Mouse (Mus musculus): Measurements from ENCODE around the gene Dcst1.

The Dcst1 gene

GRCm38 (mm10) chr3:89388134-89388881, 23.3 kb upstream of the Dcst1 start:
- in situ Hi-C loops (cut with MboI): no loop called here

- in situ Hi-C loops (cut with MboI): no loop called here
Observed at GRCm38 (mm10) chr3:89387632-89388031, 22.6 kb upstream of the Dcst1 start.

- in situ Hi-C loops (cut with MboI): no loop called here
Observed at GRCm38 (mm10) chr3:89386438-89387420, 21.7 kb upstream of the Dcst1 start.

GRCm38 (mm10) chr3:89385451-89385850, 20.4 kb upstream of the Dcst1 start:
- in situ Hi-C loops (cut with MboI): no loop called here

- in situ Hi-C loops (cut with MboI): no loop called here
Observed at GRCm38 (mm10) chr3:89384331-89385076, 19.5 kb upstream of the Dcst1 start.

- in situ Hi-C loops (cut with MboI): no loop called here
Observed at GRCm38 (mm10) chr3:89383651-89384255, 18.7 kb upstream of the Dcst1 start.

- in situ Hi-C loops (cut with MboI): no loop called here
Observed at GRCm38 (mm10) chr3:89382950-89383349, 17.9 kb upstream of the Dcst1 start.

GRCm38 (mm10) chr3:89382033-89382882, 17.2 kb upstream of the Dcst1 start:
- in situ Hi-C loops (cut with MboI): no loop called here

- in situ Hi-C loops (cut with MboI): no loop called here
Observed at GRCm38 (mm10) chr3:89381233-89381632, 16.2 kb upstream of the Dcst1 start.

GRCm38 (mm10) chr3:89380711-89381110, 15.7 kb upstream of the Dcst1 start:
- in situ Hi-C loops (cut with MboI): no loop called here

GRCm38 (mm10) chr3:89380291-89380690, 15.2 kb upstream of the Dcst1 start:
- in situ Hi-C loops (cut with MboI): no loop called here

- in situ Hi-C loops (cut with MboI): no loop called here
Observed at GRCm38 (mm10) chr3:89379388-89380131, 14.5 kb upstream of the Dcst1 start.

- in situ Hi-C loops (cut with MboI): no loop called here
Observed at GRCm38 (mm10) chr3:89378394-89379067, 13.5 kb upstream of the Dcst1 start.

- in situ Hi-C loops (cut with MboI): no loop called here
Observed at GRCm38 (mm10) chr3:89377831-89378230, 12.8 kb upstream of the Dcst1 start.

- in situ Hi-C loops (cut with MboI): no loop called here
Observed at GRCm38 (mm10) chr3:89373581-89374231, 8.7 kb upstream of the Dcst1 start.

GRCm38 (mm10) chr3:89367338-89367737, 2.3 kb upstream of the Dcst1 start:
- in situ Hi-C loops (cut with MboI): no loop called here

- in situ Hi-C loops (cut with MboI): no loop called here
Observed at GRCm38 (mm10) chr3:89365486-89366414, 697 bp upstream of the Dcst1 start.

GRCm38 (mm10) chr3:89364631-89365030, 422 bp downstream of the Dcst1 start:
- in situ Hi-C loops (cut with MboI): no loop called here

Measured in mature B cell (primary cell).